Mouse (Mus musculus) gastrocnemius, postnatal 25 days (tissue): ENCODE data around the gene Kalrn. TPM values are rescaled to one million over a fixed set of nuclear protein-coding genes. Genes with fewer than 3 reads are reported as not detected.

Experiments used
- DNase-seq: peaks from one replicate; pipeline ENCODE4 v3.0.0; 2022
- total RNA-seq, 2 experiments: library from RNA; stranded (reverse); gene quantifications; 1 replicate in 1 of 2; 2 replicates in 1 of 2; pipeline ENCODE4 v1.2.3; 2021

Gene Kalrn
- total RNA-seq, 2 experiments from 2014 or later, result 19.1 to 26.3 TPM

- DNase-seq, result no peak
Measured at GRCm38 (mm10) chr16:34557891-34558290, 15.4 kb downstream of the Kalrn start.

- no peak for DNase-seq
Measured at GRCm38 (mm10) chr16:34552731-34553130, 20.6 kb downstream of the Kalrn start.

GRCm38 (mm10) chr16:34549470-34549999, 23.8 kb downstream of the Kalrn start:
- no peak for DNase-seq

GRCm38 (mm10) chr16:34546805-34547509, 26.4 kb downstream of the Kalrn start:
- DNase-seq, result no peak

GRCm38 (mm10) chr16:34543754-34544153, 29.6 kb downstream of the Kalrn start:
- DNase-seq, result no peak

- no peak for DNase-seq
Measured at GRCm38 (mm10) chr16:34542341-34542740, 31.0 kb downstream of the Kalrn start.

- no peak for DNase-seq
Measured at GRCm38 (mm10) chr16:34538679-34539185, 34.6 kb downstream of the Kalrn start.

GRCm38 (mm10) chr16:34536300-34536699, 37.0 kb downstream of the Kalrn start:
- no peak for DNase-seq

- peak; percentile 49 for DNase-seq
Measured at GRCm38 (mm10) chr16:34535135-34535534, 38.2 kb downstream of the Kalrn start.

- no peak for DNase-seq
Measured at GRCm38 (mm10) chr16:34531506-34531905, 41.8 kb downstream of the Kalrn start.

GRCm38 (mm10) chr16:34530029-34530428, 43.3 kb downstream of the Kalrn start:
- DNase-seq, result no peak

GRCm38 (mm10) chr16:34528234-34528983, 44.9 kb downstream of the Kalrn start:
- DNase-seq, result no peak

GRCm38 (mm10) chr16:34526378-34526777, 47.0 kb downstream of the Kalrn start:
- peak; percentile 11 for DNase-seq

- DNase-seq, result no peak
Measured at GRCm38 (mm10) chr16:34525866-34526265, 47.5 kb downstream of the Kalrn start.

GRCm38 (mm10) chr16:34525205-34525604, 48.1 kb downstream of the Kalrn start:
- no peak for DNase-seq

GRCm38 (mm10) chr16:34521061-34521460, 52.3 kb downstream of the Kalrn start:
- no peak for DNase-seq

- no peak for DNase-seq
Measured at GRCm38 (mm10) chr16:34516891-34517398, 56.4 kb downstream of the Kalrn start.

- no peak for DNase-seq
Measured at GRCm38 (mm10) chr16:34515485-34515884, 57.8 kb downstream of the Kalrn start.

- peak; percentile 15 for DNase-seq
Measured at GRCm38 (mm10) chr16:34513956-34514593, 59.3 kb downstream of the Kalrn start.

- no peak for DNase-seq
Measured at GRCm38 (mm10) chr16:34512326-34512725, 61.0 kb downstream of the Kalrn start.

GRCm38 (mm10) chr16:34508125-34508524, 65.2 kb downstream of the Kalrn start:
- no peak for DNase-seq

- DNase-seq, result no peak
Measured at GRCm38 (mm10) chr16:34506048-34506447, 67.3 kb downstream of the Kalrn start.
